Mouse (Mus musculus): Measurements from ENCODE around the gene Fam57b.

GRCm38 (mm10) chr7:126760956-126761355 lies 36.5 kb upstream of the Fam57b start:
- TF ChIP-seq GATA1 (IDR thresholded peaks at IDR 0.05; ENCODE audit: low read length) (no peak), TAL1 (IDR thresholded peaks at IDR 0.05; ENCODE audit: low read length) (no peak)

Measured in erythroblast, embryonic 14.5 days (primary cell).